Mouse (Mus musculus) sigmoid colon, adult 10 weeks (tissue): ENCODE data around the gene Gm4312. TPM values are rescaled to one million over a fixed set of nuclear protein-coding genes. Genes with fewer than 3 reads are reported as not detected.

Source experiments
- polyA plus RNA-seq: library from polyadenylated mRNA; stranded (reverse); fragments of 350-450 nt; fragmentation: Illumina TruSeq; extraction: RNeasy Lipid Tissue Mini Kit (QIAGEN cat#74804); gene quantifications from one replicate; pipeline ENCODE4 v1.2.3, GENCODE M21; 2014; ENCODE audit warnings: low read depth, low replicate concordance

Gene Gm4312
- polyA plus RNA-seq, result not detected

GRCm38 (mm10) chr10:100382460-100382859, at the start of gene Gm4312:
Gene Gm4312, minus strand, starts transcription at chr10:100382560.

GRCm38 (mm10) chr10:100361038-100361437, 21.3 kb downstream of the Gm4312 start, which contains the start of gene Gm4307:
Gene Gm4307, plus strand, starts transcription at chr10:100361338.

GRCm38 (mm10) chr10:100350793-100351192, 31.6 kb downstream of the Gm4312 start, which contains the start of gene Gm4305:
Gene Gm4305, plus strand, starts transcription at chr10:100351093.

GRCm38 (mm10) chr10:100345672-100346071, 36.7 kb downstream of the Gm4312 start, which contains the start of gene Gm4303:
Gene Gm4303, plus strand, starts transcription at chr10:100345972.

GRCm38 (mm10) chr10:100340536-100340935, 41.8 kb downstream of the Gm4312 start, which contains the start of gene Gm4302:
Gene Gm4302, plus strand, starts transcription at chr10:100340836.

GRCm38 (mm10) chr10:100335376-100335775, 47.0 kb downstream of the Gm4312 start, which contains the start of gene Gm4301:
Gene Gm4301, plus strand, starts transcription at chr10:100335676.

Other genes with a start within 250 kb of the Gm4312 start
- not detected for gene Gm4301, start 46.9 kb downstream of the Gm4312 start, polyA plus RNA-seq
- gene Gm4302, start 41.7 kb downstream of the Gm4312 start, polyA plus RNA-seq, result not detected
- gene Gm4303, start 36.6 kb downstream of the Gm4312 start, polyA plus RNA-seq, result not detected
- gene Gm4305, start 31.5 kb downstream of the Gm4312 start, polyA plus RNA-seq, result not detected
- not detected for gene Gm4307, start 21.2 kb downstream of the Gm4312 start, polyA plus RNA-seq
- 51.3 TPM for gene Tmtc3, start 104.8 kb upstream of the Gm4312 start, polyA plus RNA-seq
- gene Cep290, start 105.0 kb upstream of the Gm4312 start, polyA plus RNA-seq, result 28.9 TPM
- gene 4930430F08Rik, start 207.9 kb upstream of the Gm4312 start, polyA plus RNA-seq, result 13.9 TPM
- not detected for gene 1700017N19Rik, start 207.9 kb upstream of the Gm4312 start, polyA plus RNA-seq